Mouse (Mus musculus): ENCODE measurements around the gene Rai1.
A peak's percentile ranks its signal among the peaks of the same experiment; 100 is the strongest.

The Rai1 gene

GRCm38 (mm10) chr11:60104810-60105592, at the start of gene Rai1:
TSS of gene Rai1 (plus strand) at chr11:60105013.
- peak; percentile 95 for DNase-seq (ENCODE audit: extremely low spot score, low spot score)

GRCm38 (mm10) chr11:60056520-60056919, 48.3 kb upstream of the Rai1 start:
- no peak for DNase-seq (ENCODE audit: extremely low spot score, low spot score)

GRCm38 (mm10) chr11:60057987-60058386, 46.8 kb upstream of the Rai1 start:
- no peak for DNase-seq (ENCODE audit: extremely low spot score, low spot score)

- no peak for DNase-seq (ENCODE audit: extremely low spot score, low spot score)
Measured at GRCm38 (mm10) chr11:60058441-60058840, 46.4 kb upstream of the Rai1 start.

GRCm38 (mm10) chr11:60060026-60060425, 44.8 kb upstream of the Rai1 start:
- DNase-seq (ENCODE audit: extremely low spot score, low spot score), result no peak

- DNase-seq (ENCODE audit: extremely low spot score, low spot score), result no peak
Measured at GRCm38 (mm10) chr11:60061504-60062006, 43.3 kb upstream of the Rai1 start.

GRCm38 (mm10) chr11:60065267-60065666, 39.5 kb upstream of the Rai1 start:
- no peak for DNase-seq (ENCODE audit: extremely low spot score, low spot score)

GRCm38 (mm10) chr11:60067646-60068045, 37.2 kb upstream of the Rai1 start:
- DNase-seq (ENCODE audit: extremely low spot score, low spot score), result no peak

- DNase-seq (ENCODE audit: extremely low spot score, low spot score), result no peak
Measured at GRCm38 (mm10) chr11:60068631-60069030, 36.2 kb upstream of the Rai1 start.

- peak; percentile 70 for DNase-seq (ENCODE audit: extremely low spot score, low spot score)
Measured at GRCm38 (mm10) chr11:60070599-60070998, 34.2 kb upstream of the Rai1 start.

- no peak for DNase-seq (ENCODE audit: extremely low spot score, low spot score)
Measured at GRCm38 (mm10) chr11:60071221-60071620, 33.6 kb upstream of the Rai1 start.

- DNase-seq (ENCODE audit: extremely low spot score, low spot score), result no peak
Measured at GRCm38 (mm10) chr11:60073121-60073520, 31.7 kb upstream of the Rai1 start.

- DNase-seq (ENCODE audit: extremely low spot score, low spot score), result no peak
Measured at GRCm38 (mm10) chr11:60073936-60074502, 30.8 kb upstream of the Rai1 start.

GRCm38 (mm10) chr11:60076183-60076582, 28.6 kb upstream of the Rai1 start:
- DNase-seq (ENCODE audit: extremely low spot score, low spot score), result no peak

GRCm38 (mm10) chr11:60076790-60077189, 28.0 kb upstream of the Rai1 start:
- DNase-seq (ENCODE audit: extremely low spot score, low spot score), result peak; percentile 65

GRCm38 (mm10) chr11:60084589-60084988, 20.2 kb upstream of the Rai1 start:
- DNase-seq (ENCODE audit: extremely low spot score, low spot score), result peak; percentile 53

- no peak for DNase-seq (ENCODE audit: extremely low spot score, low spot score)
Measured at GRCm38 (mm10) chr11:60086676-60087075, 18.1 kb upstream of the Rai1 start.

GRCm38 (mm10) chr11:60088947-60089346, 15.9 kb upstream of the Rai1 start:
- no peak for DNase-seq (ENCODE audit: extremely low spot score, low spot score)

GRCm38 (mm10) chr11:60090696-60091421, 14.0 kb upstream of the Rai1 start:
- DNase-seq (ENCODE audit: extremely low spot score, low spot score), result no peak

GRCm38 (mm10) chr11:60091422-60091761, 13.4 kb upstream of the Rai1 start:
- no peak for DNase-seq (ENCODE audit: extremely low spot score, low spot score)

GRCm38 (mm10) chr11:60093227-60093626, 11.6 kb upstream of the Rai1 start:
- DNase-seq (ENCODE audit: extremely low spot score, low spot score), result no peak

GRCm38 (mm10) chr11:60093984-60094587, 10.7 kb upstream of the Rai1 start:
- no peak for DNase-seq (ENCODE audit: extremely low spot score, low spot score)
